Mouse (Mus musculus) adrenal gland, adult 8-10 months (tissue): ENCODE measurements around the gene Vmn1r113. TPM values are rescaled to one million over a fixed set of nuclear protein-coding genes. Genes with fewer than 3 reads are reported as not detected.
"Not testable (repeated sequence)": the region's sequence is repeated elsewhere in the genome, so short reads cannot be mapped to it uniquely, and the experiment has no call there.

Experiments
- DNase-seq: peaks from one replicate; pipeline ENCODE4 v3.0.0; 2022
- total RNA-seq, 4 experiments: library from RNA; stranded (reverse); gene quantifications; 2 replicates each; pipeline ENCODE4 v1.2.4; 2022

The Vmn1r113 gene
- not detected for total RNA-seq

GRCm38 (mm10) chr7:20786985-20787384 is at the start of gene Vmn1r113:
Gene Vmn1r113, plus strand, starts transcription at chr7:20787285.
- DNase-seq: not testable (repeated sequence)

DNA sequence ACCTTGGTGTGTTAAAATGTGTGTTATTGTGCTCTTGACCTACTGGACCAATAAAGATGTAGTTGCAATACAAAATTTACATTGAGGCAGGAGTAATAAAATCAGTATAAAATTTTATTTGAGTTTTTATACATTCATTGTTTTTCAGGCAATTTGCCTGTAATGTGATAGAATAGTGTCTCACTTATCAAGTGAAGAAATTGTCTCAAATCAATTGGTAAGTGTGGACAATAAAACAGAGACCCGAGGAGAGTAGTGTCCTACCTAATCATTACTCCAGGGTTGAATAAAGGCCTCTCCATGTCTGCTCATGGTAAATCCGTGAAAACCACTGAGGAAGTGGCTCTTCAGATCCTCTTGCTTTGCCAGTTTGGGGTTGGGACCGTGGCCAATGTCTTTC is 16.2 kb upstream of the Vmn1r113 start, which contains the start of gene Vmn1r112:
TSS of gene Vmn1r112 (plus strand) at position 301 of the 400 bp plus-strand sequence.
- not testable (repeated sequence) for DNase-seq

DNA sequence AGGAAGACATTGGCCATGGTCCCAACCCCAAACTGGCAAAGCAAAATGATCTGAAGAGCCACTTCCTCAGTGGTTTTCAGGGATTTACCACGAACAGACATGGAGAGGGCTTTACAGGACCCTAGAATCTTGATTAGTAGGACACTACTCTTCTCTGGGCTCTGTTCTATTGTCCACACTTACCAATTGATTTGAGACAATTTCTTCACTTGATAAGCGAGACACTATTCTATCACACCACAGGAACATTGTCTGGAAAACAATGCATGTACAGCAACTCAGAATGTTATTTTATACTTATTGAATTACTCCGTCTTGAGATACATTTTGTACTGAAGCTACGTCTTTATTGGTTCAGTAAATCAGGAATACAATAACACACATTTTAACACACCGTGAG is 25.0 kb downstream of the Vmn1r113 start, which contains the start of gene Vmn1r114:
TSS of gene Vmn1r114 (minus strand) at position 101 of the 400 bp plus-strand sequence.
- DNase-seq: not testable (repeated sequence)

Other genes with a start within 250 kb of the Vmn1r113 start
- gene Gm5726, start 241.5 kb upstream of the Vmn1r113 start, total RNA-seq: not detected
- not detected for gene Gm4141, start 211.0 kb upstream of the Vmn1r113 start, total RNA-seq
- gene Gm4513, start 188.3 kb upstream of the Vmn1r113 start, total RNA-seq: not detected
- gene Vmn1r107, start 118.4 kb upstream of the Vmn1r113 start, total RNA-seq: not detected
- gene Vmn1r111, start 84.1 kb upstream of the Vmn1r113 start, total RNA-seq: not detected
- not detected for gene Gm10668, start 56.7 kb upstream of the Vmn1r113 start, total RNA-seq
- gene Vmn1r112, start 16.1 kb upstream of the Vmn1r113 start, total RNA-seq: not detected
- gene Vmn1r114, start 24.9 kb downstream of the Vmn1r113 start, total RNA-seq: not detected
- not detected for gene Vmn1r115, start 57.7 kb downstream of the Vmn1r113 start, total RNA-seq
- gene Vmn1r116, start 85.0 kb downstream of the Vmn1r113 start, total RNA-seq: not detected
- gene Vmn1r117, start 96.8 kb downstream of the Vmn1r113 start, total RNA-seq: not detected
- not detected for gene Vmn1r118, start 125.1 kb downstream of the Vmn1r113 start, total RNA-seq
- not detected for gene Vmn1r119, start 225.2 kb downstream of the Vmn1r113 start, total RNA-seq